Mouse (Mus musculus): ENCODE data around the gene Hivep3.

Hivep3 gene

GRCm38 (mm10) chr4:120104599-120104998 is 371.0 kb downstream of the Hivep3 start:
- DNase-seq (ENCODE audit: low spot score) = peak; percentile 86

- no peak for DNase-seq (ENCODE audit: low spot score)
Observed at GRCm38 (mm10) chr4:120106362-120106761, 372.8 kb downstream of the Hivep3 start.

GRCm38 (mm10) chr4:120107787-120108186 is 374.2 kb downstream of the Hivep3 start:
- no peak for DNase-seq (ENCODE audit: low spot score)

GRCm38 (mm10) chr4:120115516-120115915 is 381.9 kb downstream of the Hivep3 start:
- DNase-seq (ENCODE audit: low spot score) = no peak

- DNase-seq (ENCODE audit: low spot score) = no peak
Observed at GRCm38 (mm10) chr4:120116312-120116711, 382.7 kb downstream of the Hivep3 start.

- peak; percentile 70 for DNase-seq (ENCODE audit: low spot score)
Observed at GRCm38 (mm10) chr4:120120276-120120675, 386.7 kb downstream of the Hivep3 start.

- DNase-seq (ENCODE audit: low spot score) = no peak
Observed at GRCm38 (mm10) chr4:120124656-120125055, 391.1 kb downstream of the Hivep3 start.

GRCm38 (mm10) chr4:120126047-120126446 is 392.5 kb downstream of the Hivep3 start:
- DNase-seq (ENCODE audit: low spot score) = no peak

- no peak for DNase-seq (ENCODE audit: low spot score)
Observed at GRCm38 (mm10) chr4:120127333-120127732, 393.7 kb downstream of the Hivep3 start.

- DNase-seq (ENCODE audit: low spot score) = no peak
Observed at GRCm38 (mm10) chr4:120128033-120128432, 394.4 kb downstream of the Hivep3 start.

GRCm38 (mm10) chr4:120129233-120129885 is 395.8 kb downstream of the Hivep3 start:
- DNase-seq (ENCODE audit: low spot score) = peak; percentile 87

GRCm38 (mm10) chr4:120130926-120131325 is 397.3 kb downstream of the Hivep3 start:
- DNase-seq (ENCODE audit: low spot score) = no peak

GRCm38 (mm10) chr4:120131441-120132220 is 398.0 kb downstream of the Hivep3 start:
- no peak for DNase-seq (ENCODE audit: low spot score)

- no peak for DNase-seq (ENCODE audit: low spot score)
Observed at GRCm38 (mm10) chr4:120134223-120134622, 400.6 kb downstream of the Hivep3 start.

GRCm38 (mm10) chr4:120141810-120142209 is 408.2 kb downstream of the Hivep3 start:
- DNase-seq (ENCODE audit: low spot score) = no peak

- no peak for DNase-seq (ENCODE audit: low spot score)
Observed at GRCm38 (mm10) chr4:120142905-120143304, 409.3 kb downstream of the Hivep3 start.

GRCm38 (mm10) chr4:120144343-120144742 is 410.8 kb downstream of the Hivep3 start:
- DNase-seq (ENCODE audit: low spot score) = no peak

- no peak for DNase-seq (ENCODE audit: low spot score)
Observed at GRCm38 (mm10) chr4:120145931-120146330, 412.3 kb downstream of the Hivep3 start.

GRCm38 (mm10) chr4:120148291-120149141 is 414.9 kb downstream of the Hivep3 start:
- peak; percentile 75 for DNase-seq (ENCODE audit: low spot score)

GRCm38 (mm10) chr4:120149142-120149524 is 415.5 kb downstream of the Hivep3 start:
- peak; percentile 67 for DNase-seq (ENCODE audit: low spot score)

GRCm38 (mm10) chr4:120150345-120150920 is 416.8 kb downstream of the Hivep3 start:
- DNase-seq (ENCODE audit: low spot score) = no peak

GRCm38 (mm10) chr4:120151906-120152305 is 418.3 kb downstream of the Hivep3 start:
- no peak for DNase-seq (ENCODE audit: low spot score)

Data from retina, embryonic 14.5 days (tissue).